Mouse (Mus musculus) brain, embryonic 14.5 days (tissue): ENCODE measurements around the gene Slc25a21. TPM values are rescaled to one million over a fixed set of nuclear protein-coding genes. Genes with fewer than 3 reads are reported as not detected.

Source experiments
- DNase-seq: peaks from one replicate; pipeline ENCODE4 v3.0.0-alpha.2; 2011; ENCODE audit warnings: low read depth
- CTCF ChIP-seq: fragments of 200-500 bp; IDR thresholded peaks from 2 replicates; pipeline ENCODE4 v1.5.1; 2012; ENCODE audit warnings: inconsistent platforms, mild to moderate bottlenecking, moderate library complexity, borderline replicate concordance; ENCODE audit not compliant: insufficient read depth, insufficient read length; ENCODE audit errors: extremely low read depth
- POLR2A ChIP-seq: fragments of 200-500 bp; IDR thresholded peaks from 2 replicates; pipeline ENCODE4 v1.6.1; 2012; ENCODE audit warnings: mild to moderate bottlenecking, inconsistent platforms, borderline replicate concordance; ENCODE audit not compliant: poor library complexity, insufficient read depth, insufficient read length, severe bottlenecking; ENCODE audit errors: extremely low read depth
- polyA plus RNA-seq: library from polyadenylated mRNA; depleted of rRNA; stranded (reverse); fragments of >200 nt; gene quantifications from 2 replicates; pipeline ENCODE4 v1.2.3, GENCODE M21; 2012

The Slc25a21 gene
- polyA plus RNA-seq, 1 experiment, result not detected

- no peak for DNase-seq
- TF ChIP-seq POLR2A, result no peak
- no peak for TF ChIP-seq CTCF
Measured at GRCm38 (mm10) chr12:57099066-57099465, 98.2 kb downstream of the Slc25a21 start.

- DNase-seq, result no peak
Measured at GRCm38 (mm10) chr12:57098371-57098770, 98.9 kb downstream of the Slc25a21 start.

DNA sequence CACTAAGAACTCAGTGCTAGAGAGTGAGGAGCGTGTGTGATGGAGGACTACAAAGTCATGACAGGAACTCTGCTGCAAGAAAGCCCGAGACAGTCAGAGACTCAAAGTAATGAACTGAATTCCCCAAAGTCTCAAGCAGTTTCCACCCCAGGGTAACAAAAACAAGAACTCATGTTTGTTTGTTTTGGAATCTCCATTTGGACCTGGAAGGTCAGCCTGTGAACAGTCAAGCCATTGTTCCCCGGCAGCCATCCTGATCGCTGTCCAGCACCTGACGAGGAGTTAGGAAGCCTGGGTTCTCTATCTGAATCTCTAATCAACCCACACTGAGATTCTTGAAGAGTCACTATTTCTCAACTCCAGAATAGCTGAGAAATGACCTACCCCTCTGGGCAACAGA is 104.2 kb downstream of the Slc25a21 start:
- DNase-seq, result no peak
- TF ChIP-seq POLR2A (no peak), CTCF (no peak)

More at GRCm38 (mm10) chr12:57098371-57098770, 98.9 kb downstream of the Slc25a21 start:
- TF ChIP-seq POLR2A (no peak), CTCF (no peak)

- peak; percentile 19 for DNase-seq
- TF ChIP-seq CTCF (no peak), POLR2A (no peak)
Measured at GRCm38 (mm10) chr12:57084519-57084918, 112.8 kb downstream of the Slc25a21 start.

DNA sequence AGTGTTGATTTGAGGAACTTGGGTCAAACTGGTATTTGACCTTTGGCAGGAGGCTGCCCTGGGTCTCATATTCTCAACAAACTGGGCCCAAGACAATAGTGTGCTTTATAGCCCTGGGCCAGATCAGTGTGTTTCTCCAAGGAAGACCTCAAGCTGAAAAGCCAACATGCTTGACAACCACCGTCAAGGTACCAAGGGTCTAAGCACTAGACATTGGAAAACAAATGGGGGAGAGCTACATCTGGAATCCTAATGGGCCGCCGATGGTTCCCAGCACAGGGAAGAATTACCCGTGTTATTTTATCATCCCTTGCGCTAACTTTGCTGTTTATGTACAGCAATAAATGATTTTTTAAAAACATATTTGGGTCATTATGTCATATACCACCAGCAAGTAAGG is 113.7 kb downstream of the Slc25a21 start:
- DNase-seq, result no peak
- TF ChIP-seq POLR2A, result no peak
- no peak for TF ChIP-seq CTCF

DNA sequence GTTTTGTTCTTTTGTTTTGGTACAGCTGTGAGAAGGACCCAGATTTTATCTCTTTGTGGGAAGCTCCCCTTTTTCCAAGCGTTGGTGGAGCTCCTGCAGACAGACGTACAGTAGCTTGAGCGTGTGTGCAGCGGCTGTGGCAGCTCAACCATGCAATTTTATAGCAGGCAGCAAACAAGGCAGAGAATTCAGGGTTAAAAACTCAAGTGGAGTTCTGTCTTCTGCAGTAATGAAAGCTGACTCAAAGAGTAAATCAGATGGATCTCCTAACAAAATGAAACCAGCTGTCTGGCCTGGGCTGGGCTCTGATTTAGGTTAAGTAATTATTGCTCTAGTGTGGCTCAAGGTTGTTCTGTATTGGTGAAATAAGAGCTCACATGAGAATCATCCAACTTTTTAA is 120.7 kb downstream of the Slc25a21 start:
- peak; percentile 17 for DNase-seq
- no peak for TF ChIP-seq CTCF
- no peak for TF ChIP-seq POLR2A

DNA sequence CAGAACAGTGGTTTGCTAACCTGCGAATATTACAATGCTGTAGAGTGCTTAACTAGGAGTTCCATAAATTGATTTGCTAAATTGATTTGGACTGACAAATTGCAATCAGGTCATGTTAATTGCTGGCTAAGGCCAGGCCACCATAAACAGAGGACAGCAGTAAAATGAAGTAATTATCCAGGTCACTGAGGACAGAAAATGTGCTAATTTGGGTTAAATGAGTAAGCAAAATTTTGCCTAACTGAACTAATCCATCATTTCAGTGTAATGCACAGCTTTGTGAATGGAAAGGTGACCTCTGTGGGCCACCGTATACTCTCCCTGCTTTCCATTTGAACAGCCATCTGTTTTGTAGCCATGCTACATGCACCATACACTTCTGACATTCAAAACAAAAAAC is 124.7 kb downstream of the Slc25a21 start:
- no peak for DNase-seq
- TF ChIP-seq POLR2A, result no peak
- TF ChIP-seq CTCF, result no peak

DNA sequence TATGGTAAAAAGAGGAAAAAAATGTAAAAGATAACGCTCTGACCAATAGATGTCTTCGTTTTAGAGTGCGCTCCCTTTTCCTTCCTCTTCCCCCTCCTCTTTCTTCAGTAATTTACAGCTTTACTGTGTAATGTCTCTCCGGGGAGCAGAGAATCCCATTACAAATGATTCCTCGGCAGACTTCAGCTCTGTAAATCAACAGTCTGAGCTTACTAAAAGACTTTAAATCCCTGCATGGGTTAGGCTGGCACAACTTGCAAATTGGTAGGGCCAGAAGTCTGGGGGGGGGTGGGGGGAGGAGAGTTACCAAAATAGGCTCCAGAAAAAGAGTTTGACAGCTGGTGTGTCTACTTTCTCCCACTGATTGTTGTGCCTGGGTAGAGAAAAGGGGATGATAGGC is 128.7 kb downstream of the Slc25a21 start:
- peak; percentile 20 for DNase-seq
- TF ChIP-seq CTCF (no peak), POLR2A (no peak)

DNA sequence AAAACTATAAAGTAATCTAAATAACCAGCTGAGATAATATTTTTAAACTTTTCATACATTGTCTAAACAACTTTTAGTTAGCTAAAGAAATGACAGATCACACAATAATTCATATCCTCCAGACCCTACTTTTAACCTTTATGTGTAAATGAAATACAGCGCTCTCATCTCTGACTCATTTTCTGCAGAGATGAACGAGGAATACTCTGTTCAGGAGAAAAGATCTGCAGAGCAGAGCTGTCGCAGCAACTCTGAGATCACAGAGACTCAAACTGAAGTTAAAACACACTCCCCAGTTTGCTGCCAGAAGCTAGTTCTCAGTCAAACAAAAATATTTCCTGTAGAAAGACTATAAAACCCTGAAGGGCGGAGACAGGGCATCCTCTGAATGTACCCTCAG is 177.5 kb downstream of the Slc25a21 start:
- DNase-seq, result no peak
- TF ChIP-seq CTCF, result no peak
- no peak for TF ChIP-seq POLR2A

- TF ChIP-seq CTCF (no peak), POLR2A (no peak)
- no peak for DNase-seq
Measured at GRCm38 (mm10) chr12:57016845-57017244, 180.4 kb downstream of the Slc25a21 start.

- DNase-seq, result no peak
- TF ChIP-seq CTCF (no peak), POLR2A (no peak)
Measured at GRCm38 (mm10) chr12:57016324-57016723, 180.9 kb downstream of the Slc25a21 start.

GRCm38 (mm10) chr12:57009010-57009409 is 188.3 kb downstream of the Slc25a21 start:
- DNase-seq, result no peak
- TF ChIP-seq CTCF (no peak), POLR2A (no peak)

- TF ChIP-seq POLR2A (no peak), CTCF (peak; percentile 85)
- peak; percentile 69 for DNase-seq
Measured at GRCm38 (mm10) chr12:56986049-56986448, 211.2 kb downstream of the Slc25a21 start.

GRCm38 (mm10) chr12:56982066-56982626 is 215.1 kb downstream of the Slc25a21 start:
- TF ChIP-seq POLR2A, result no peak
- no peak for TF ChIP-seq CTCF
- DNase-seq, result no peak
